Mouse (Mus musculus) heart, adult 2 months (tissue): ENCODE measurements around the gene Ppp3ca. TPM values are rescaled to one million over a fixed set of nuclear protein-coding genes. Genes with fewer than 3 reads are reported as not detected.

Source experiments
- DNase-seq, 2 experiments: peaks; one replicate each; pipeline ENCODE4 v3.0.0; 2021
- H3K27ac ChIP-seq: fragments of 200-600 bp; 2 replicates; pipeline ENCODE4 v1.8.1; 2022
- H3K27me3 ChIP-seq: fragments of 200-500 bp; 2 replicates; pipeline ENCODE4 v1.6.1; 2012; ENCODE audit warnings: mild to moderate bottlenecking, low read length, inconsistent platforms, mixed read lengths; ENCODE audit not compliant: control insufficient read depth, insufficient read depth
- H3K36me3 ChIP-seq: fragments of 200-500 bp; 2 replicates; pipeline ENCODE4 v1.6.1; 2012; ENCODE audit warnings: low read length, inconsistent platforms; ENCODE audit not compliant: control insufficient read depth, insufficient read depth
- H3K4me1 ChIP-seq: fragments of 200-500 bp; 2 replicates; pipeline ENCODE4 v1.6.1; 2011; ENCODE audit warnings: low read length; ENCODE audit not compliant: control insufficient read depth, insufficient read depth
- H3K4me3 ChIP-seq: fragments of 200-600 bp; 2 replicates; pipeline ENCODE4 v1.8.1; 2022
- H3K79me2 ChIP-seq: fragments of 200-500 bp; replicated peaks from 2 replicates; pipeline ENCODE4 v1.6.1; 2012; ENCODE audit warnings: mild to moderate bottlenecking, inconsistent platforms, low read length, moderate library complexity, mixed read lengths; ENCODE audit not compliant: control insufficient read depth, insufficient read depth
- H3K9ac ChIP-seq: fragments of 200-500 bp; 2 replicates; pipeline ENCODE4 v1.6.1; 2012; ENCODE audit warnings: low read depth, mild to moderate bottlenecking, control low read depth, inconsistent platforms, low read length, mixed read lengths
- CTCF ChIP-seq: fragments of 200-600 bp; IDR thresholded peaks from 2 replicates; pipeline ENCODE4 v1.8.1; 2022; ENCODE audit warnings: antibody characterized with exemption, mild to moderate bottlenecking, moderate library complexity
- EP300 ChIP-seq: fragments of 200-500 bp; IDR thresholded peaks from 2 replicates; pipeline ENCODE4 v1.6.1; 2011; ENCODE audit warnings: low read depth, low read length, control low read depth; ENCODE audit not compliant: insufficient read depth
- POLR2A ChIP-seq: fragments of 200-500 bp; IDR thresholded peaks from 2 replicates; pipeline ENCODE4 v1.6.1; 2011; ENCODE audit warnings: mild to moderate bottlenecking, low read depth, low read length, control low read depth; ENCODE audit not compliant: insufficient read depth
- WGBS: fragments of 180-500 bp; shearing (Covaris S2); methylation state at CpG from one replicate; pipeline ENCODE4 v1.1.7; 2018; 5-methylcytosine and 5-hydroxymethylcytosine counted together
- intact Hi-C: fragments of 180-260 bp; cut with DNase I; formaldehyde crosslinking; loops from one replicate; pipeline ENCODE4 v1.15.1; 2025
- polyA plus RNA-seq: library from polyadenylated mRNA; depleted of rRNA; stranded (reverse); fragments of >200 nt; gene quantifications from 2 replicates; pipeline ENCODE4 v1.2.3, GENCODE M21; 2012
- total RNA-seq, 2 experiments: library from RNA; stranded (reverse); gene quantifications; 2 replicates each; pipeline ENCODE4 v1.2.3; 2021

Gene Ppp3ca
- total and polyA plus RNA-seq, 3 experiments, result 18.3 to 44.3 (median 41.7) TPM

- Histone ChIP-seq H3K36me3 (no peaks in the 10 kb centered on the region), H3K27ac (no peak overlapping the region), H3K9ac (no peak overlapping the region), H3K4me3 (no peak overlapping the region), H3K4me1 (no peaks in the 10 kb centered on the region), H3K79me2 (no peaks in the 10 kb centered on the region), H3K27me3 (no peaks in the 10 kb centered on the region)
- WGBS, result 96% methylated on average over 2 of the region's 2 CpGs
- intact Hi-C loops, result no loop called here
- TF ChIP-seq EP300 (no peak), POLR2A (no peak), CTCF (no peak)
- DNase-seq, result no peak
Observed at GRCm38 (mm10) chr3:136946662-136947061, 276.7 kb downstream of the Ppp3ca start.

- intact Hi-C loops, result no loop called here
- Histone ChIP-seq H3K4me1 (no peaks in the 10 kb centered on the region), H3K79me2 (no peaks in the 10 kb centered on the region), H3K4me3 (no peak overlapping the region), H3K36me3 (no peaks in the 10 kb centered on the region), H3K9ac (no peak overlapping the region), H3K27me3 (no peaks in the 10 kb centered on the region), H3K27ac (no peak overlapping the region)
- no peak for DNase-seq
- no peak for TF ChIP-seq POLR2A
- TF ChIP-seq EP300, result no peak
- no peak for TF ChIP-seq CTCF
- 91% methylated on average over 4 of the region's 4 CpGs for WGBS
Observed at GRCm38 (mm10) chr3:136948142-136948541, 278.2 kb downstream of the Ppp3ca start.

- H3K27me3 ChIP-seq, result no peaks in the 10 kb centered on the region
- no peaks in the 10 kb centered on the region for H3K4me1 ChIP-seq
- no peaks in the 10 kb centered on the region for H3K79me2 ChIP-seq
- H3K4me3 ChIP-seq, result no peak overlapping the region
- TF ChIP-seq CTCF (no peak), EP300 (no peak), POLR2A (no peak)
- intact Hi-C loops, result no loop called here
- H3K27ac ChIP-seq, result no peak overlapping the region
- DNase-seq, result no peak
- 70% methylated on average over 1 of the region's 1 CpGs for WGBS
- no peaks in the 10 kb centered on the region for H3K36me3 ChIP-seq
- H3K9ac ChIP-seq, result no peak overlapping the region
Observed at GRCm38 (mm10) chr3:136951792-136952191, 281.9 kb downstream of the Ppp3ca start.

GRCm38 (mm10) chr3:136952822-136953221 is 282.9 kb downstream of the Ppp3ca start:
- H3K4me3 ChIP-seq, result no peak overlapping the region
- H3K27me3 ChIP-seq, result no peaks in the 10 kb centered on the region
- TF ChIP-seq EP300 (no peak), POLR2A (no peak), CTCF (no peak)
- 87% methylated on average over 1 of the region's 1 CpGs for WGBS
- no peaks in the 10 kb centered on the region for H3K79me2 ChIP-seq
- H3K27ac ChIP-seq, result no peak overlapping the region
- intact Hi-C loops, result no loop called here
- H3K4me1 ChIP-seq, result no peaks in the 10 kb centered on the region
- no peak overlapping the region for H3K9ac ChIP-seq
- DNase-seq, result no peak
- H3K36me3 ChIP-seq, result no peaks in the 10 kb centered on the region

GRCm38 (mm10) chr3:136955043-136955442 is 285.1 kb downstream of the Ppp3ca start:
- 90% methylated on average over 2 of the region's 2 CpGs for WGBS
- Histone ChIP-seq H3K36me3 (no peaks in the 10 kb centered on the region), H3K27ac (no peak overlapping the region), H3K27me3 (no peaks in the 10 kb centered on the region), H3K4me3 (no peak overlapping the region), H3K4me1 (no peaks in the 10 kb centered on the region), H3K9ac (no peak overlapping the region), H3K79me2 (no peaks in the 10 kb centered on the region)
- intact Hi-C loops, result no loop called here
- TF ChIP-seq CTCF (no peak), EP300 (no peak), POLR2A (no peak)
- DNase-seq, result no peak

- intact Hi-C loops, result no loop called here
- no peak for DNase-seq
- Histone ChIP-seq H3K36me3 (no peaks in the 10 kb centered on the region), H3K27me3 (no peaks in the 10 kb centered on the region), H3K9ac (no peak overlapping the region), H3K4me1 (no peaks in the 10 kb centered on the region), H3K79me2 (no peaks in the 10 kb centered on the region), H3K27ac (no peak overlapping the region), H3K4me3 (no peak overlapping the region)
- 82% methylated on average over 3 of the region's 3 CpGs for WGBS
- TF ChIP-seq POLR2A, result no peak
- TF ChIP-seq CTCF, result no peak
- no peak for TF ChIP-seq EP300
Observed at GRCm38 (mm10) chr3:136960314-136960713, 290.4 kb downstream of the Ppp3ca start.

GRCm38 (mm10) chr3:136966786-136967185 is 296.9 kb downstream of the Ppp3ca start:
- H3K27ac ChIP-seq, result no peak overlapping the region
- TF ChIP-seq CTCF (no peak), EP300 (no peak), POLR2A (no peak)
- no peaks in the 10 kb centered on the region for H3K27me3 ChIP-seq
- no peaks in the 10 kb centered on the region for H3K4me1 ChIP-seq
- intact Hi-C loops, result no loop called here
- no peak for DNase-seq
- no peak overlapping the region for H3K9ac ChIP-seq
- WGBS, result 94% methylated on average over 5 of the region's 5 CpGs
- H3K79me2 ChIP-seq, result no peaks in the 10 kb centered on the region
- no peaks in the 10 kb centered on the region for H3K36me3 ChIP-seq
- no peak overlapping the region for H3K4me3 ChIP-seq
